In the genomic region with DNA sequence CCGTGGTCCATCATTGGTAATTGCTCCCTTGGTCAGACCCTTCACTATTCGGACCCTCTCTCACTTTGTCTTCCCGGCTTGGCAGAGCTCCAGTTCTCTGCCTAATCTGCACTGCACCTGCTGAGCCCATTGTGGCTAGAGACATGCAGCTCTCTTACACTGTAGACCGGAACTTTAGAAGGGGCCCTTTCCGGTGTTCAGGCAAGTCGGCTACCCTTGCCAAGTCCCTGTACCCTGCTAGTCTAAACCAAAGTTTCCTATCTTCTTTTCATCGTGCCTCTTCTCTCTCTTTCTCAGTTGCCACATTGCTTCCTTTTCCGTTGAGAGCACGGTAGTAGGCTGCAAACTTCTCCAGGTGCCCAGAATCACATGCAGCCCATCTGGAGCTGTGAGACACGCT, we compare ENCODE assay signal across 12 mouse cellular contexts.
A peak's percentile ranks its signal among the peaks of the same experiment; 100 is the strongest.
DNase-seq lines count a peak whose midpoint lies in the region; ATAC-seq and TF ChIP-seq lines count a peak whose summit lies in the region.
"Had no signal": no experiment of that assay in that cellular context is flagged by ENCODE, and none has a peak within 500 bp of the region (broad histone marks: within the 10 kb centered on the region; RNA-seq: fewer than 3 reads in every experiment).

No protein-coding gene starts in this region.

- no peak overlapping the region for H3K4me3 ChIP-seq in midbrain, embryonic 10.5 days
- no peak overlapping the region for H3K4me3 ChIP-seq in midbrain, embryonic 15.5 days
- H3K4me3 ChIP-seq in thymus, adult 2 months (ENCODE audit: control insufficient read depth, insufficient read depth, low read length): peak overlapping the region; percentile 6; the same call in 1 of the 2 replicates
- H3K4me3 ChIP-seq: erythroblast, embryonic 14.5 days; liver, embryonic 12.5 days had no signal

- ATAC-seq in midbrain, embryonic 15.5 days (replicated peaks): no peak
- ATAC-seq in granulocyte monocyte progenitor cell, adult 5-6 weeks (replicated peaks; ENCODE audit: poor library complexity, severe bottlenecking): peak; percentile 64
- ATAC-seq: liver, embryonic 12.5 days had no signal

- no peak overlapping the region for H3K9ac ChIP-seq in midbrain, embryonic 15.5 days
- H3K9ac ChIP-seq: liver, embryonic 12.5 days had no signal

- H3K4me2 ChIP-seq in midbrain, embryonic 15.5 days: no peak overlapping the region
- H3K4me2 ChIP-seq: liver, embryonic 12.5 days had no signal

- peak; percentile 7 for DNase-seq in midbrain, embryonic 10.5 days (ENCODE audit: low spot score)
- peak; percentile 17 to 31 for DNase-seq in CD8-positive naive resting alpha-beta T cell, adult 2 months (ENCODE audit: low read depth in 2 of 2, low spot score in 2 of 2)
- DNase-seq in thymus, adult 2 months: peak; percentile 66
- no peak for DNase-seq in layer of hippocampus, postnatal 25 days (ENCODE audit: extremely low spot score in 1 of 2, low spot score in 1 of 2)
- no peak for DNase-seq in layer of hippocampus, adult 9-11 months
- DNase-seq: gastrocnemius, postnatal 25 days; kidney, adult 2 months had no signal

- no peak for TF ChIP-seq POLR2A in thymus, adult 2 months (IDR thresholded peaks at IDR 0.05; ENCODE audit: control insufficient read depth, extremely low read depth, insufficient read depth, low read length, poor library complexity)

- no peaks in the 10 kb centered on the region for H3K9me3 ChIP-seq in midbrain, embryonic 10.5 days (replicated peaks)
- no peaks in the 10 kb centered on the region for H3K9me3 ChIP-seq in midbrain, embryonic 15.5 days
- H3K9me3 ChIP-seq: liver, embryonic 12.5 days had no signal

- WGBS in midbrain, embryonic 10.5 days: 82% methylated on average over 10 of the region's 10 CpGs
- WGBS in midbrain, embryonic 15.5 days: 50% methylated on average over 10 of the region's 10 CpGs
- 32% methylated on average over 10 of the region's 10 CpGs for WGBS in thymus, adult 2 months

- H3K27ac ChIP-seq in midbrain, embryonic 10.5 days (replicated peaks): no peak overlapping the region
- H3K27ac ChIP-seq in midbrain, embryonic 15.5 days: no peak overlapping the region
- peak overlapping the region; percentile 92 for H3K27ac ChIP-seq in thymus, adult 2 months (ENCODE audit: control insufficient read depth, insufficient read depth, low read length)
- H3K27ac ChIP-seq: liver, embryonic 12.5 days; macrophage had no signal

- TF ChIP-seq CTCF in thymus, adult 2 months (IDR thresholded peaks at IDR 0.05; ENCODE audit: borderline replicate concordance, control insufficient read depth, extremely low read depth, insufficient read depth, low read length, poor library complexity): no peak

- no peaks in the 10 kb centered on the region for H3K4me1 ChIP-seq in midbrain, embryonic 10.5 days
- H3K4me1 ChIP-seq in midbrain, embryonic 15.5 days: no peaks in the 10 kb centered on the region
- peaks cover 36% of the 10 kb centered on the region for H3K4me1 ChIP-seq in thymus, adult 2 months (replicated peaks; ENCODE audit: control insufficient read depth, insufficient read depth, low read length)
- H3K4me1 ChIP-seq: liver, embryonic 12.5 days had no signal

- H3K36me3 ChIP-seq in midbrain, embryonic 10.5 days: no peaks in the 10 kb centered on the region
- H3K36me3 ChIP-seq in midbrain, embryonic 15.5 days (replicated peaks): no peaks in the 10 kb centered on the region
- no peaks in the 10 kb centered on the region for H3K36me3 ChIP-seq in thymus, adult 2 months (ENCODE audit: control insufficient read depth, insufficient read depth, low read length)
- H3K36me3 ChIP-seq: liver, embryonic 12.5 days had no signal

- H3K27me3 ChIP-seq in midbrain, embryonic 10.5 days (ENCODE audit: low read depth, poor library complexity, severe bottlenecking): no peaks in the 10 kb centered on the region
- H3K27me3 ChIP-seq in midbrain, embryonic 15.5 days (replicated peaks): no peaks in the 10 kb centered on the region
- no peaks in the 10 kb centered on the region for H3K27me3 ChIP-seq in thymus, adult 2 months (ENCODE audit: control insufficient read depth, insufficient read depth, low read length)
- H3K27me3 ChIP-seq: liver, embryonic 12.5 days had no signal

Comparison
In these comparisons a context has a peak if more than half of its experiments do, and no peak if none do; other contexts are left out.
1. DNase-seq: peak in midbrain, embryonic 10.5 days (single experiment), CD8-positive naive resting alpha-beta T cell, adult 2 months (2 of 2) and thymus, adult 2 months (single experiment); none in layer of hippocampus, postnatal 25 days (0 of 2) and layer of hippocampus, adult 9-11 months (single experiment).